Mouse (Mus musculus) adipocyte (in vitro differentiated cells): ENCODE results near the gene Gpr1.
A peak's percentile ranks its signal among the peaks of the same experiment; 100 is the strongest.
"Not testable (repeated sequence)": the region's sequence is repeated elsewhere in the genome, so short reads cannot be mapped to it uniquely, and the experiment has no call there.

Experiments
- DNase-seq: peaks from one replicate; pipeline ENCODE4 v3.0.0-alpha.2; 2016; ENCODE audit warnings: low spot score

Gene Gpr1

GRCm38 (mm10) chr1:63219277-63219676, 4.9 kb upstream of the Gpr1 start:
- no peak for DNase-seq

GRCm38 (mm10) chr1:63214631-63215030, 288 bp upstream of the Gpr1 start:
- DNase-seq = no peak

- no peak for DNase-seq
These were observed 669 bp downstream of the Gpr1 start for GRCm38 (mm10) chr1:63213478-63214270.

DNA sequence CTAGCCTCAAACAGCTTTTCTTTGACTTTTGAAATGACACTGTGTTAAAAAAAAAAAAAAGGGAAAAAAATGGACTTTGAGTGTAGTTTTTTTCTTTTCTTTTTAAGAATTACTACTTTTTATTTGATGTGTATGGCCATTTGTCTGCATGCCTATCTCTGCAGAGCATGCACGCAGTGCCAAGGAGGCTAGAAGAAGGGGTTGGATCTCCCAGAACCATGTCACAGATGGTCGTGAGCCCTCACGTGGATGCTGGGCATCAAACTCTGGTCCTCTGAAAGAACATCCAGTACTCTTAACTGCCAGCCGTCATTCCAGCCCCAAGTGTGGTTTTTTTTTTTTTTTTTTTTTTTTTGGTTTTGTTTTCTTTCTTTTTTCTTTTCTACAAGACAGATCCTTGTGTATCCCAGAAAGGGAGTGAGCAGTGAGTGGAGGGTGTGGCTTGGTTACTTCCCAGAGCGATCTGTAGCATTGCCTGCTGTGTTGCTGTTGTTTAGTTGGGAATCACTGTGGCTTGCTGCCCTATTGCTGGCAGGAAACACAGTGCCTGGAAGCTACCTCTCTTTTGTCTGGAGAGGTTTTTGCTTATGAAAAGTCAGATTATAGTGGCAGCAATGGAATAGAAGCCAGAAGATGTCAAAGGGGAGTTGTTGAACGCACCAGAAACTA, 4.3 kb downstream of the Gpr1 start:
- no peak for DNase-seq

GRCm38 (mm10) chr1:63207607-63208006, 6.7 kb downstream of the Gpr1 start:
- no peak for DNase-seq

DNA sequence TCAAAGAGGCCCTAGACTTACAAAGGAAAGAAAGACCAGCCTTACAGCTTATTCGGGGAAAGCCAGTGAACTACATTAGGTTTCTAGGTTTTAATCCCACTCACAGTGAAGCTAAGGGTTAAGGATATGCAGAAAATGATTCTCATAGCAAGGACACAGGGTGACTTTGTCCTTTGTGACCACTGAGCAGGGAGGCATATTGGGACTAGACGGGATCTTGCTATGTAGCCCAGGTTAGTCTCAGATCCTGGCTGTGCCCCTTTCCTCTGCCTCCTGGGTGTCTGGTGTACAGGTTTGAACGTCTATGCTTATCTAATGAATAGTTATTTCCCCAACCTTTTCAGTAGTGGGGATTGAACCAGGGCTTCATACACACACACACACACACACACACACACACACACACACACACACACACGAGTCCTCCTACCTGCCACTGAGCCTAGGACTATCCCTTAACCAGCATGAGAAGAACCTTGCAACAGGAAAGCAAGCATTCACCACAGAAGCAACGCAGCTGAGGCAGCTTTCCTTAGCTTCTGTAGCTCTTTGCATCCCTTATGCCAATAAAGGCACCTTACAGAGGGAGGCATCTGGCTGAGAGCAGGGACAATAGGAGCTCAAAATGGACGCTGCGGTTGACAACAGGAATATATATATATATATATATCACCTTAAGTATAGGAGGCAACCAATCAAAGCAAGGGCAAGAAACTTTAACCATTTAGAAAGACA, 9.5 kb downstream of the Gpr1 start:
- DNase-seq = no peak

DNA sequence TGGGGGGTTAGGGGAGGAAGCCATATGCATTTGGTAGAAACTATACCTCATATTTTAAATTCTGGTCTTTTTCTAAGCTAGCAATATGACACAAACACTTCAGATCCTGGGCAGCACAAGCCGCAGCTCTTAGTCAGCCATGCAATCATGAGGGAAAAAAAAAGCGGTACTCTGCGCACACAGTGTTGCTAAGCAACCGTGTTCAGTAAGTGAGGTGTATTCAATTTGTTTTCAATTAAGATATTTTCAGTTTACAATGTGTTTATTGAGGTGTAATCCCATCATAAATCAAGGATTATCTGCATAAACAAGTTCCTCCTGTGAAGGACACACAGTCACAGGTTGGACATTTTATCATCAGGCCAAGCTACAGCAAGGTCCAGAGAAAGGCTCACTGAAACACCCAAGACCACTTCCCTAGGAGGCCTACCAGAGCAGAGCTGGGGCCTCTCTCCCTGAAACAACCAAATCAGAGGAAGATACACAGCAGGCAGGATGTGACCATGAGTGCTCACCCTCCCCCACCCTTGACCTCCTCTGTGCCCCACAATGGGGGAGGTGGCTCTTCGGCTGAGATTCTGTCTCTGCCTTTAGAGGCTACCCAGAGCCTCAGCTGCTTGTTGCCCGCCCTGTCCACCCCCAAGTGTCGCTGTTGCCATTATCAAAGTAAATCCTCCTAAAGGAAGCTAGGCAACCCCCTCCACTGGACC, 10.2 kb downstream of the Gpr1 start:
- no peak for DNase-seq

DNA sequence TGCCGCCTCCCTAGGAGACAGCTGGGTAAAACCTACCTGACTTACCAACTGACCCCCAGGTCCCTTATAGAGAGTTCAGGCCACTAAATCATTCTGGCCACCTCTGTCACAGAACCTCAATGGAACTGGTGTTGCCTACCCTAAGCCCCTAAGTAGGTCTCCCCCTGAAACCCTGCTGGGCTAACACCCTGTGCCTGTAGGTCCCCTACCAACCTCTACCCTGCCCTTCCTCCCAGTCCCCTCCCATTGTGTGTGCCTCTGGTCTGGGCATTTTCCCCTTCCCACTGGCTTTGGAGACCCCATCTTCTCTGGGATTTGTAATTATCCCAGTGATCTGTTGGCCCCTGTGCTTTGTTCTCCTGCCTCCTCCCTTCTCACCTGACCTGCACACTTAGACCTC, 10.9 kb downstream of the Gpr1 start:
- DNase-seq = no peak

DNA sequence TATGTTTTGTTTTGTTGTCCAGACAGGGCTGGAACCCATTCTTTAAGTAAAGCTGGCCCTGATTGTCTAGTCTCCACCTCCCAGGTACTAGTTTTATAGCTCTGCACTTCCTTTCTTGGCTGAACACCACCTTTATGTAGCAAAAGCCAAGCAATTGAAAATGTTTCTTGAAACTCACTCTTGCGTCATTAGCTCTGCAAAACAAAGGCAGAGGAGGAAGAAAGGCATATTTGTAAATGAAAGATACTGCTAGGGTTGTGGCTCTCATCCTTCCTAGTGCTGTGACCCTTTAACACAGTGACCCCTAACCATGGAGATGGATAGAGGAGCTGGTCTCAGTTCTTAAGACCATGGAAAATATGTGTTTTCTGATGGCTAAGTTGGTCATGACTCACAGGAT, 12.7 kb downstream of the Gpr1 start:
- DNase-seq = no peak

GRCm38 (mm10) chr1:63200322-63200721, 14.0 kb downstream of the Gpr1 start:
- DNase-seq = no peak

GRCm38 (mm10) chr1:63199387-63199786, 15.0 kb downstream of the Gpr1 start:
- no peak for DNase-seq

DNA sequence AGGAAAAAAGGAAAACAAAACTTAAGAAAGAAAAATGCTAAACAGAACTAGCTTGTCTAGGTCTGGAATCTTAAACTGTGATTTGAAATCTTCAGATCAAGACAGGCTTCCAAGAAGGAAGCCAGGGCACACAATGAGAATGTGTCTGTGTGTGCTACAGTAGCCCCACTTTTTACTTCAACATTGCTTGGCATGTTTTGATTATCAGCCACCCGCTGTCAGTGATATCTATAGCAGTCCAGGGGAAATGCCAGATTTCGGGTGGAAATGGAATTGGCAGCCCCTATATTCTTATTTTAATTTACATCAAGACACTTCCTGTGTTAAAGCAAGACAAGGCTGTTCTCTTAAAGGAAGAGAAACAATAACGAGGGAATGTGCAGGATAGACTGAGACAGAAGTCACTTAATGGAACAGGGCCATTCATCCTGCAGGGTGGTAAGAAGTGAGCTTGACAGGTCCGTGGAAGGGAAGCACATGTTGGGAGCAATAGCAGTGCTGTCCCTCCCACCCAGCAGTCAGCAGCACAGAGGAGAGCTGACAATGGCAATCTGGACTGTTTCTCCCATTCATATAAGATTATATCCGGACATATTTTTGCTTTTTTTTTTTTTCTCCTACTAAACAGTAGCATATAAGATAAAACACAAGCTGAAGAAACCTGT, 18.4 kb downstream of the Gpr1 start:
- no peak for DNase-seq

DNA sequence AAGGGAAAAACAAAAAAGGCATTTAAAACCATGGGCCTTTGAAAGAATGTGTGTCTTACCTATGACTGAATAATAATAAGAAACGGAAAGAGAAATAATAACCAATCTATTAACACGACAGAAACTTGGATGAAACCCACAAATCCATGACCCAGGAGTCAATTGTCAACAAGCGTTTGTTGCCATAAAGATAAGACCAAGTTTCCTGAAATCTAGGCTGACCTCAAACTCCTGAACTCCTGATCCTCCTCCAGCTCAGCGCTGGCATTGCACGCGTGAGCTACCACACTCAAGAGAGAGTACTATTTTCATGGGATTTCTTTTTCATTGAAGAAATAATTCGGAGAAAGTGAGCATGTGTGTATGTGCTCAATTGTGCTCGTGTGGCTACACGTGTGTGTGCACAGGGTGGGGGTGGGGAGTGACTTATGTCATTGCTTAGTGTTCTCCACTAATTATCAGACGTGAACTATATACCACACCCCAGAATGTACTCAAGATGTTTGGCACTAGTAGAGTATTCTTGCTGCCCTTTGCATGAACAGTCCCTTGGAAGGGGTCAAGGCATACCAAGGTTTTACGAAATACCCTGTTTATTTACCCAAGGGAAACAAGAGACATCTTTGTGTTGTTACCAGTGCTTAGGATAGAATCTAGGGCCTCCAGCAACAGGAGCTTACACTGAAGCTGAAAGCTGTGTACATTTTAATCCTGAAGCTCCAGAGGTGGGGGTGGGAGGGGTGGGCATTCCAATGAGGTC, 21.9 kb downstream of the Gpr1 start:
- peak; percentile 51 for DNase-seq

GRCm38 (mm10) chr1:63190851-63191250, 23.5 kb downstream of the Gpr1 start:
- peak; percentile 36 for DNase-seq

- peak; percentile 81 for DNase-seq
These were observed 25.8 kb downstream of the Gpr1 start for GRCm38 (mm10) chr1:63188536-63188935.

DNA sequence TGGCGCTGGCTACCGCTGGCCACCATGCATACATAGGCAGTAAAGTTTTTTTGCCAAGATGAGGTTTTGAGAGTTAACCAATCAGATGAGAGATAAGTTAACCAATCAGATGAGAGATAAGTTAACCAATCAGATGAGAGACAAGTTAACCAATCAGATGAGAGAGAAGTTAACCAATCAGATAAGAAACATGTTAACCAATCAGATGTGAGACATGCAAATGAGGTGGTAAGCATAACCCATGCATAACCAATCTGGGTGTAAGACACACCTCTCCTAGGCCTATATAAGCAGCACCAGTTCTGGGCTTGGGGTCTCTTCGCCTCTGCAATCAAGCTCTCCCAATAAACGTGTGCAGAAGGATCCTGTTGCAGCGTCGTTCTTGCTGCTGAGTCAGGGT, 28.9 kb downstream of the Gpr1 start:
- DNase-seq = not testable (repeated sequence)

- DNase-seq = peak; percentile 68
These were observed 31.6 kb downstream of the Gpr1 start for GRCm38 (mm10) chr1:63182636-63183270.

- peak; percentile 68 for DNase-seq
These were observed 32.1 kb downstream of the Gpr1 start for GRCm38 (mm10) chr1:63182212-63182611.

- DNase-seq = no peak
These were observed 32.9 kb downstream of the Gpr1 start for GRCm38 (mm10) chr1:63181480-63181879.

- peak; percentile 97 for DNase-seq
These were observed 33.3 kb downstream of the Gpr1 start for GRCm38 (mm10) chr1:63181019-63181418.
